Mouse (Mus musculus): ENCODE data around the gene Acbd3. TPM values are rescaled to one million over a fixed set of nuclear protein-coding genes. Genes with fewer than 3 reads are reported as not detected.
A peak's percentile ranks its signal among the peaks of the same experiment; 100 is the strongest.

Acbd3 gene
- polyA plus RNA-seq, 1 experiment from 2014 or later: 29.4 TPM

GRCm38 (mm10) chr1:180763828-180764227 lies 38.0 kb downstream of the Acbd3 start:
- H3K4me2 ChIP-seq (replicated peaks; ENCODE audit: low read depth, low read length): peak overlapping the region; percentile 80
- H3K27me3 ChIP-seq (ENCODE audit: control insufficient read depth, insufficient read depth, low read length): no peaks in the 10 kb centered on the region
- no peaks in the 10 kb centered on the region for H3K9me3 ChIP-seq (ENCODE audit: control insufficient read depth, low read depth, low read length)
- no peaks in the 10 kb centered on the region for H3K36me3 ChIP-seq (ENCODE audit: control insufficient read depth, insufficient read depth, low read length)
- H3K4me3 ChIP-seq (ENCODE audit: low read depth, low read length): peak overlapping the region; percentile 36
- peak overlapping the region; percentile 32 for H3K9ac ChIP-seq (replicated peaks; ENCODE audit: low read depth, low read length)
- peaks cover 12% of the 10 kb centered on the region for H3K4me1 ChIP-seq (ENCODE audit: control insufficient read depth, insufficient read depth, low read length)
- no peak overlapping the region for H3K27ac ChIP-seq (ENCODE audit: low read length)
- peak; percentile 74; the same call in 1 of the 2 replicates for ATAC-seq (ENCODE audit: insufficient number of reproducible peaks, insufficient read depth, low FRiP score, low read depth)
- under 1% methylated on average over 11 of the region's 11 CpGs for WGBS

GRCm38 (mm10) chr1:180765393-180765792 lies 39.5 kb downstream of the Acbd3 start:
- ATAC-seq (ENCODE audit: insufficient number of reproducible peaks, insufficient read depth, low FRiP score, low read depth): no peak
- no peaks in the 10 kb centered on the region for H3K36me3 ChIP-seq (ENCODE audit: control insufficient read depth, insufficient read depth, low read length)
- no peak overlapping the region for H3K27ac ChIP-seq (ENCODE audit: low read length)
- no peak overlapping the region for H3K4me2 ChIP-seq (replicated peaks; ENCODE audit: low read depth, low read length)
- no peaks in the 10 kb centered on the region for H3K27me3 ChIP-seq (ENCODE audit: control insufficient read depth, insufficient read depth, low read length)
- H3K4me1 ChIP-seq (ENCODE audit: control insufficient read depth, insufficient read depth, low read length): peaks cover 12% of the 10 kb centered on the region
- 87% methylated on average over 5 of the region's 5 CpGs for WGBS
- no peak overlapping the region for H3K9ac ChIP-seq (replicated peaks; ENCODE audit: low read depth, low read length)
- H3K4me3 ChIP-seq (ENCODE audit: low read depth, low read length): no peak overlapping the region
- no peaks in the 10 kb centered on the region for H3K9me3 ChIP-seq (ENCODE audit: control insufficient read depth, low read depth, low read length)

- WGBS: 53% methylated on average over 5 of the region's 5 CpGs
- Histone ChIP-seq H3K27me3 (ENCODE audit: control insufficient read depth, insufficient read depth, low read length) (no peaks in the 10 kb centered on the region), H3K4me3 (ENCODE audit: low read depth, low read length) (no peak overlapping the region), H3K9ac (replicated peaks; ENCODE audit: low read depth, low read length) (no peak overlapping the region), H3K36me3 (ENCODE audit: control insufficient read depth, insufficient read depth, low read length) (no peaks in the 10 kb centered on the region), H3K9me3 (ENCODE audit: control insufficient read depth, low read depth, low read length) (no peaks in the 10 kb centered on the region), H3K4me1 (ENCODE audit: control insufficient read depth, insufficient read depth, low read length) (peaks cover 12% of the 10 kb centered on the region), H3K4me2 (replicated peaks; ENCODE audit: low read depth, low read length) (no peak overlapping the region), H3K27ac (ENCODE audit: low read length) (no peak overlapping the region)
- no peak for ATAC-seq (ENCODE audit: insufficient number of reproducible peaks, insufficient read depth, low FRiP score, low read depth)
Observed at GRCm38 (mm10) chr1:180766557-180766956, 40.7 kb downstream of the Acbd3 start.

- peak; percentile 15; the same call in 1 of the 2 replicates for ATAC-seq (ENCODE audit: insufficient number of reproducible peaks, insufficient read depth, low FRiP score, low read depth)
- H3K4me1 ChIP-seq (ENCODE audit: control insufficient read depth, insufficient read depth, low read length): peaks cover 12% of the 10 kb centered on the region
- peak overlapping the region; percentile 33 for H3K4me3 ChIP-seq (ENCODE audit: low read depth, low read length)
- H3K36me3 ChIP-seq (ENCODE audit: control insufficient read depth, insufficient read depth, low read length): no peaks in the 10 kb centered on the region
- peak overlapping the region; percentile 73 for H3K4me2 ChIP-seq (replicated peaks; ENCODE audit: low read depth, low read length)
- 14% methylated on average over 10 of the region's 10 CpGs for WGBS
- H3K9ac ChIP-seq (replicated peaks; ENCODE audit: low read depth, low read length): peak overlapping the region; percentile 62
- no peaks in the 10 kb centered on the region for H3K27me3 ChIP-seq (ENCODE audit: control insufficient read depth, insufficient read depth, low read length)
- H3K9me3 ChIP-seq (ENCODE audit: control insufficient read depth, low read depth, low read length): no peaks in the 10 kb centered on the region
- peak overlapping the region; percentile 68; the same call in 1 of the 2 replicates for H3K27ac ChIP-seq (ENCODE audit: low read length)
Observed at GRCm38 (mm10) chr1:180767541-180768333, 41.9 kb downstream of the Acbd3 start.

GRCm38 (mm10) chr1:180768334-180769168 lies 42.7 kb downstream of the Acbd3 start:
- WGBS: 3% methylated on average over 37 of the region's 37 CpGs
- Histone ChIP-seq H3K36me3 (ENCODE audit: control insufficient read depth, insufficient read depth, low read length) (no peaks in the 10 kb centered on the region), H3K9ac (replicated peaks; ENCODE audit: low read depth, low read length) (peak overlapping the region; percentile 62)

GRCm38 (mm10) chr1:180771306-180771705 lies 45.5 kb downstream of the Acbd3 start:
- no peaks in the 10 kb centered on the region for H3K36me3 ChIP-seq (ENCODE audit: control insufficient read depth, insufficient read depth, low read length)
- no peak overlapping the region for H3K4me2 ChIP-seq (replicated peaks; ENCODE audit: low read depth, low read length)
- H3K4me3 ChIP-seq (ENCODE audit: low read depth, low read length): no peak overlapping the region
- peaks cover 8% of the 10 kb centered on the region; the same call in 1 of the 2 replicates for H3K4me1 ChIP-seq (ENCODE audit: control insufficient read depth, insufficient read depth, low read length)
- H3K9me3 ChIP-seq (ENCODE audit: control insufficient read depth, low read depth, low read length): no peaks in the 10 kb centered on the region
- WGBS: 77% methylated on average over 5 of the region's 5 CpGs
- no peak for ATAC-seq (ENCODE audit: insufficient number of reproducible peaks, insufficient read depth, low FRiP score, low read depth)
- no peak overlapping the region for H3K9ac ChIP-seq (replicated peaks; ENCODE audit: low read depth, low read length)
- no peaks in the 10 kb centered on the region for H3K27me3 ChIP-seq (ENCODE audit: control insufficient read depth, insufficient read depth, low read length)
- H3K27ac ChIP-seq (ENCODE audit: low read length): no peak overlapping the region

More at GRCm38 (mm10) chr1:180768334-180769168, 42.7 kb downstream of the Acbd3 start:
- Histone ChIP-seq H3K4me1 (ENCODE audit: control insufficient read depth, insufficient read depth, low read length) (peaks cover 8% of the 10 kb centered on the region), H3K9me3 (ENCODE audit: control insufficient read depth, low read depth, low read length) (no peaks in the 10 kb centered on the region), H3K4me2 (replicated peaks; ENCODE audit: low read depth, low read length) (peak overlapping the region; percentile 73), H3K4me3 (ENCODE audit: low read depth, low read length) (peak overlapping the region; percentile 33), H3K27ac (ENCODE audit: low read length) (peak overlapping the region; percentile 68; the same call in 1 of the 2 replicates), H3K27me3 (ENCODE audit: control insufficient read depth, insufficient read depth, low read length) (no peaks in the 10 kb centered on the region)
- peak; percentile 75 for ATAC-seq (ENCODE audit: insufficient number of reproducible peaks, insufficient read depth, low FRiP score, low read depth)

GRCm38 (mm10) chr1:180771722-180772121 lies 45.9 kb downstream of the Acbd3 start:
- H3K4me3 ChIP-seq (ENCODE audit: low read depth, low read length): no peak overlapping the region
- H3K9me3 ChIP-seq (ENCODE audit: control insufficient read depth, low read depth, low read length): no peaks in the 10 kb centered on the region
- no peak overlapping the region for H3K9ac ChIP-seq (replicated peaks; ENCODE audit: low read depth, low read length)
- peaks cover 10% of the 10 kb centered on the region; the same call in 1 of the 2 replicates for H3K4me1 ChIP-seq (ENCODE audit: control insufficient read depth, insufficient read depth, low read length)
- 60% methylated on average over 4 of the region's 4 CpGs for WGBS
- no peak overlapping the region for H3K4me2 ChIP-seq (replicated peaks; ENCODE audit: low read depth, low read length)
- no peak overlapping the region for H3K27ac ChIP-seq (ENCODE audit: low read length)
- no peaks in the 10 kb centered on the region for H3K36me3 ChIP-seq (ENCODE audit: control insufficient read depth, insufficient read depth, low read length)
- ATAC-seq (ENCODE audit: insufficient number of reproducible peaks, insufficient read depth, low FRiP score, low read depth): no peak
- H3K27me3 ChIP-seq (ENCODE audit: control insufficient read depth, insufficient read depth, low read length): no peaks in the 10 kb centered on the region

GRCm38 (mm10) chr1:180772291-180772690 lies 46.4 kb downstream of the Acbd3 start:
- Histone ChIP-seq H3K9me3 (ENCODE audit: control insufficient read depth, low read depth, low read length) (no peaks in the 10 kb centered on the region), H3K4me2 (replicated peaks; ENCODE audit: low read depth, low read length) (no peak overlapping the region), H3K36me3 (ENCODE audit: control insufficient read depth, insufficient read depth, low read length) (no peaks in the 10 kb centered on the region), H3K4me3 (ENCODE audit: low read depth, low read length) (no peak overlapping the region), H3K27ac (ENCODE audit: low read length) (no peak overlapping the region), H3K27me3 (ENCODE audit: control insufficient read depth, insufficient read depth, low read length) (no peaks in the 10 kb centered on the region), H3K9ac (replicated peaks; ENCODE audit: low read depth, low read length) (no peak overlapping the region), H3K4me1 (ENCODE audit: control insufficient read depth, insufficient read depth, low read length) (peaks cover 14% of the 10 kb centered on the region; the same call in 1 of the 2 replicates)
- no peak for ATAC-seq (ENCODE audit: insufficient number of reproducible peaks, insufficient read depth, low FRiP score, low read depth)
- 85% methylated on average over 3 of the region's 3 CpGs for WGBS

All from stomach, embryonic 14.5 days (tissue).